Mouse (Mus musculus): ENCODE measurements at regions not wholly inside any gene's neighbourhood (a gene's known extent, or its start where the extent isn't known, plus 50 kb on each side); places are given as distances from the start of the nearest gene placed in this dataset.

GRCm38 (mm10) chr8:103808171-103808570, 293.3 kb upstream of the Cdh5 start:
- DNase-seq (ENCODE audit: low spot score), result no peak

GRCm38 (mm10) chr8:103808580-103808979, 292.8 kb upstream of the Cdh5 start:
- no peak for DNase-seq (ENCODE audit: low spot score)

- no peak for DNase-seq (ENCODE audit: low spot score)
Observed at GRCm38 (mm10) chr8:103809140-103809539, 292.3 kb upstream of the Cdh5 start.

GRCm38 (mm10) chr8:103813954-103814591, 287.4 kb upstream of the Cdh5 start:
- no peak for DNase-seq (ENCODE audit: low spot score)

- DNase-seq (ENCODE audit: low spot score), result no peak
Observed at GRCm38 (mm10) chr8:103816101-103816894, 285.1 kb upstream of the Cdh5 start.

- DNase-seq (ENCODE audit: low spot score), result no peak
Observed at GRCm38 (mm10) chr8:103823541-103823940, 277.9 kb upstream of the Cdh5 start.

- DNase-seq (ENCODE audit: low spot score), result no peak
Observed at GRCm38 (mm10) chr8:103824747-103825146, 276.7 kb upstream of the Cdh5 start.

- DNase-seq (ENCODE audit: low spot score), result no peak
Observed at GRCm38 (mm10) chr8:103825289-103825688, 276.1 kb upstream of the Cdh5 start.

- DNase-seq (ENCODE audit: low spot score), result no peak
Observed at GRCm38 (mm10) chr8:103830416-103830815, 271.0 kb upstream of the Cdh5 start.

- no peak for DNase-seq (ENCODE audit: low spot score)
Observed at GRCm38 (mm10) chr8:103839990-103840389, 261.4 kb upstream of the Cdh5 start.

- DNase-seq (ENCODE audit: low spot score), result no peak
Observed at GRCm38 (mm10) chr8:103845964-103846363, 255.5 kb upstream of the Cdh5 start.

- no peak for DNase-seq (ENCODE audit: low spot score)
Observed at GRCm38 (mm10) chr8:103846382-103846976, 254.9 kb upstream of the Cdh5 start.

GRCm38 (mm10) chr8:103849785-103850184, 251.6 kb upstream of the Cdh5 start:
- no peak for DNase-seq (ENCODE audit: low spot score)

- no peak for DNase-seq (ENCODE audit: low spot score)
Observed at GRCm38 (mm10) chr8:103851286-103851685, 250.1 kb upstream of the Cdh5 start.

- no peak for DNase-seq (ENCODE audit: low spot score)
Observed at GRCm38 (mm10) chr8:103853048-103853447, 248.4 kb upstream of the Cdh5 start.

- DNase-seq (ENCODE audit: low spot score), result no peak
Observed at GRCm38 (mm10) chr8:103855291-103855690, 246.1 kb upstream of the Cdh5 start.

- no peak for DNase-seq (ENCODE audit: low spot score)
Observed at GRCm38 (mm10) chr8:103859130-103859529, 242.3 kb upstream of the Cdh5 start.

GRCm38 (mm10) chr8:103873598-103874502, 227.6 kb upstream of the Cdh5 start:
- DNase-seq (ENCODE audit: low spot score), result peak; percentile 55

GRCm38 (mm10) chr8:103874506-103874905, 226.9 kb upstream of the Cdh5 start:
- no peak for DNase-seq (ENCODE audit: low spot score)

- no peak for DNase-seq (ENCODE audit: low spot score)
Observed at GRCm38 (mm10) chr8:103879505-103879904, 221.9 kb upstream of the Cdh5 start.

GRCm38 (mm10) chr8:103880431-103881145, 220.8 kb upstream of the Cdh5 start:
- peak; percentile 46 for DNase-seq (ENCODE audit: low spot score)

- DNase-seq (ENCODE audit: low spot score), result peak; percentile 44
Observed at GRCm38 (mm10) chr8:103881146-103881486, 220.3 kb upstream of the Cdh5 start.

All from testis, postnatal 10 days (tissue).